Mouse (Mus musculus): Measurements from ENCODE around the gene Gpr45.

DNA sequence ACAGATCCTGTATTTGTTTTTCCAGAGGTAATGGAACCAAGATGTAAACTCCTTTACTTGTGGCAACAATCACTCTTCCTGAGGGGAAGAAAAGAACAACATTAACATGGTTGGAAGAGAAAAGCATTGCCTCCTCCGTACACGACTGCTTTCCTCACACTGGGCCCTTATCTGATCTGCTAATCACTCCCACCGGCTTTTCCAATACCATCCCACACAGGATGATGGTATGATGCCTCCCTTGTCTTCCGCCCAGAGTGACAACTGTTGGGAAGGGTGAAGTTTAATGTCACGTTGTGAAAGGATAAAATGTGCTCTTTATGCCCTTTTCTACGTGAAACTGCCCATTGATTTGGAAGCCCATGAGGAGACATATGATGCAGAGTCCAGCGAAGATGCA, 114.9 kb downstream of the Gpr45 start:
- TF ChIP-seq CTCF (IDR thresholded peaks at IDR 0.05; ENCODE audit: extremely low read depth, insufficient read length, insufficient replicate concordance, low read depth, low read length), result no peak
- no peak for TF ChIP-seq POLR2A (IDR thresholded peaks at IDR 0.05; ENCODE audit: low read depth, low read length)
